Mouse (Mus musculus): ENCODE data around the gene Ralgapa2. TPM values are rescaled to one million over a fixed set of nuclear protein-coding genes. Genes with fewer than 3 reads are reported as not detected.

The Ralgapa2 gene
- polyA plus RNA-seq, 1 experiment from 2014 or later, result 4.9 TPM

GRCm38 (mm10) chr2:146289394-146289793 lies 222.8 kb downstream of the Ralgapa2 start:
- WGBS, result 90% methylated on average over 4 of the region's 4 CpGs
- no peak for ATAC-seq

GRCm38 (mm10) chr2:146288326-146288725 lies 223.8 kb downstream of the Ralgapa2 start:
- no peak overlapping the region for H3K4me3 ChIP-seq (ENCODE audit: low read depth, low read length)
- TF ChIP-seq CTCF (IDR thresholded peaks at IDR 0.05; ENCODE audit: low read depth), result no peak
- no peak overlapping the region for H3K4me2 ChIP-seq (replicated peaks; ENCODE audit: low read depth)
- no peak overlapping the region for H3K27ac ChIP-seq (ENCODE audit: low read depth, low read length)
- H3K4me1 ChIP-seq (replicated peaks; ENCODE audit: control insufficient read depth, insufficient read depth, low read length), result no peaks in the 10 kb centered on the region
- H3K9me3 ChIP-seq (ENCODE audit: control insufficient read depth), result no peaks in the 10 kb centered on the region
- WGBS, result 76% methylated on average over 1 of the region's 1 CpGs
- no peak for ATAC-seq
- no peak overlapping the region for H3K9ac ChIP-seq (ENCODE audit: low read depth, low read length)
- H3K27me3 ChIP-seq (replicated peaks; ENCODE audit: control insufficient read depth, insufficient read depth, low read length), result no peaks in the 10 kb centered on the region
- H3K36me3 ChIP-seq (ENCODE audit: control insufficient read depth, insufficient read depth), result peaks cover 3% of the 10 kb centered on the region; the same call in 1 of the 2 replicates

More at GRCm38 (mm10) chr2:146289394-146289793, 222.8 kb downstream of the Ralgapa2 start:
- Histone ChIP-seq H3K27ac (ENCODE audit: low read depth, low read length) (no peak overlapping the region), H3K36me3 (ENCODE audit: control insufficient read depth, insufficient read depth) (peaks cover 3% of the 10 kb centered on the region; the same call in 1 of the 2 replicates), H3K4me1 (replicated peaks; ENCODE audit: control insufficient read depth, insufficient read depth, low read length) (no peaks in the 10 kb centered on the region), H3K9ac (ENCODE audit: low read depth, low read length) (no peak overlapping the region), H3K9me3 (ENCODE audit: control insufficient read depth) (no peaks in the 10 kb centered on the region), H3K4me2 (replicated peaks; ENCODE audit: low read depth) (no peak overlapping the region), H3K27me3 (replicated peaks; ENCODE audit: control insufficient read depth, insufficient read depth, low read length) (no peaks in the 10 kb centered on the region), H3K4me3 (ENCODE audit: low read depth, low read length) (no peak overlapping the region)
- no peak for TF ChIP-seq CTCF (IDR thresholded peaks at IDR 0.05; ENCODE audit: low read depth)

GRCm38 (mm10) chr2:146287531-146287930 lies 224.6 kb downstream of the Ralgapa2 start:
- peaks cover 3% of the 10 kb centered on the region; the same call in 1 of the 2 replicates for H3K36me3 ChIP-seq (ENCODE audit: control insufficient read depth, insufficient read depth)

GRCm38 (mm10) chr2:146281346-146281745 lies 230.8 kb downstream of the Ralgapa2 start:
- Histone ChIP-seq H3K4me3 (ENCODE audit: low read depth, low read length) (no peak overlapping the region), H3K27ac (ENCODE audit: low read depth, low read length) (no peak overlapping the region), H3K27me3 (replicated peaks; ENCODE audit: control insufficient read depth, insufficient read depth, low read length) (no peaks in the 10 kb centered on the region), H3K9ac (ENCODE audit: low read depth, low read length) (no peak overlapping the region), H3K4me2 (replicated peaks; ENCODE audit: low read depth) (no peak overlapping the region), H3K9me3 (ENCODE audit: control insufficient read depth) (no peaks in the 10 kb centered on the region), H3K36me3 (ENCODE audit: control insufficient read depth, insufficient read depth) (no peaks in the 10 kb centered on the region), H3K4me1 (replicated peaks; ENCODE audit: control insufficient read depth, insufficient read depth, low read length) (no peaks in the 10 kb centered on the region)
- no peak for ATAC-seq
- WGBS, result 77% methylated on average over 6 of the region's 6 CpGs
- TF ChIP-seq CTCF (IDR thresholded peaks at IDR 0.05; ENCODE audit: low read depth), result no peak

More at GRCm38 (mm10) chr2:146287531-146287930, 224.6 kb downstream of the Ralgapa2 start:
- ATAC-seq, result no peak
- Histone ChIP-seq H3K27me3 (replicated peaks; ENCODE audit: control insufficient read depth, insufficient read depth, low read length) (no peaks in the 10 kb centered on the region), H3K4me1 (replicated peaks; ENCODE audit: control insufficient read depth, insufficient read depth, low read length) (no peaks in the 10 kb centered on the region), H3K9me3 (ENCODE audit: control insufficient read depth) (no peaks in the 10 kb centered on the region), H3K27ac (ENCODE audit: low read depth, low read length) (no peak overlapping the region), H3K9ac (ENCODE audit: low read depth, low read length) (no peak overlapping the region), H3K4me2 (replicated peaks; ENCODE audit: low read depth) (no peak overlapping the region), H3K4me3 (ENCODE audit: low read depth, low read length) (no peak overlapping the region)
- TF ChIP-seq CTCF (IDR thresholded peaks at IDR 0.05; ENCODE audit: low read depth), result no peak
- WGBS, result 70% methylated on average over 6 of the region's 6 CpGs

GRCm38 (mm10) chr2:146280921-146281274 lies 231.2 kb downstream of the Ralgapa2 start:
- H3K27me3 ChIP-seq (replicated peaks; ENCODE audit: control insufficient read depth, insufficient read depth, low read length), result no peaks in the 10 kb centered on the region
- H3K36me3 ChIP-seq (ENCODE audit: control insufficient read depth, insufficient read depth), result no peaks in the 10 kb centered on the region
- ATAC-seq, result no peak
- no peak overlapping the region for H3K27ac ChIP-seq (ENCODE audit: low read depth, low read length)
- H3K4me2 ChIP-seq (replicated peaks; ENCODE audit: low read depth), result no peak overlapping the region
- 95% methylated on average over 1 of the region's 1 CpGs for whole genome bisulfite sequencing
- no peak overlapping the region for H3K9ac ChIP-seq (ENCODE audit: low read depth, low read length)
- H3K9me3 ChIP-seq (ENCODE audit: control insufficient read depth), result no peaks in the 10 kb centered on the region
- TF ChIP-seq CTCF (IDR thresholded peaks at IDR 0.05; ENCODE audit: low read depth), result no peak
- H3K4me3 ChIP-seq (ENCODE audit: low read depth, low read length), result no peak overlapping the region
- H3K4me1 ChIP-seq (replicated peaks; ENCODE audit: control insufficient read depth, insufficient read depth, low read length), result no peaks in the 10 kb centered on the region

- Histone ChIP-seq H3K27me3 (replicated peaks; ENCODE audit: control insufficient read depth, insufficient read depth, low read length) (no peaks in the 10 kb centered on the region), H3K27ac (ENCODE audit: low read depth, low read length) (no peak overlapping the region), H3K9me3 (ENCODE audit: control insufficient read depth) (no peaks in the 10 kb centered on the region), H3K9ac (ENCODE audit: low read depth, low read length) (no peak overlapping the region), H3K4me3 (ENCODE audit: low read depth, low read length) (no peak overlapping the region), H3K4me1 (replicated peaks; ENCODE audit: control insufficient read depth, insufficient read depth, low read length) (no peaks in the 10 kb centered on the region), H3K4me2 (replicated peaks; ENCODE audit: low read depth) (no peak overlapping the region), H3K36me3 (ENCODE audit: control insufficient read depth, insufficient read depth) (no peaks in the 10 kb centered on the region)
- ATAC-seq, result no peak
- TF ChIP-seq CTCF (IDR thresholded peaks at IDR 0.05; ENCODE audit: low read depth), result no peak
- WGBS, result 52% methylated on average over 6 of the region's 6 CpGs
Observed at GRCm38 (mm10) chr2:146280221-146280920, 231.8 kb downstream of the Ralgapa2 start.
